In genomic region chr15:93529831-93530702, GRCm38 (mm10) we compare ENCODE assay signal across 10 mouse cellular contexts.
DNase-seq lines count a peak whose midpoint lies in the region; TF ChIP-seq lines count a peak whose summit lies in the region.
"Had no signal": no experiment of that assay in that cellular context is flagged by ENCODE, and none has a peak within 500 bp of the region (broad histone marks: within the 10 kb centered on the region; RNA-seq: fewer than 3 reads in every experiment).

No protein-coding gene starts in this region.

- no peak for TF ChIP-seq POLR2A in cortical plate, adult 2 months (IDR thresholded peaks at IDR 0.05; ENCODE audit: extremely low read depth, insufficient read depth, low read length)

- no peak overlapping the region for H3K4me3 ChIP-seq in cortical plate, adult 2 months (ENCODE audit: insufficient read depth, low read length)
- H3K4me3 ChIP-seq: midbrain, embryonic 12.5 days had no signal

- peak overlapping the region; percentile 51; the same call in 1 of the 2 replicates for H3K27ac ChIP-seq in cortical plate, adult 2 months (ENCODE audit: insufficient read depth, low read length)
- H3K27ac ChIP-seq: hindbrain, postnatal 0 days; midbrain, embryonic 12.5 days had no signal

- peaks cover 11% of the 10 kb centered on the region for H3K4me1 ChIP-seq in cortical plate, adult 2 months (ENCODE audit: control insufficient read depth, insufficient read depth, low read length)

- no peak for TF ChIP-seq CTCF in cortical plate, adult 2 months (IDR thresholded peaks at IDR 0.05; ENCODE audit: extremely low read depth, insufficient read depth, low read length)

- DNase-seq in kidney, postnatal 4 days = peak; percentile 32 to 43
- DNase-seq in kidney, adult 8-10 months = no peak
- DNase-seq in brain, adult 2 months (ENCODE audit: low read depth, low spot score) = peak; percentile 81
- peak; percentile 38 for DNase-seq in lung, postnatal 14 days
- DNase-seq in T-cell, adult 2 months (ENCODE audit: low spot score) = no peak
- DNase-seq in B cell, adult 2 months = no peak
- DNase-seq: cerebellum, adult 18-20 months had no signal

Comparison
In these comparisons a context has a peak if more than half of its experiments do, and no peak if none do; other contexts are left out.
1. DNase-seq: peak in kidney, postnatal 4 days (2 of 2), brain, adult 2 months (single experiment) and lung, postnatal 14 days (single experiment); none in kidney, adult 8-10 months (0 of 2), T-cell, adult 2 months (single experiment) and B cell, adult 2 months (0 of 2).